Mouse (Mus musculus) mature B cell (primary cell): Measurements from ENCODE around the gene Rraga.

Experiments used
- in situ Hi-C: fragments of 300-500 bp; cut with MboI; formaldehyde crosslinking; loops from 2 replicates; pipeline ENCODE4 v1.14.3; 2019

Rraga gene

GRCm38 (mm10) chr4:86575283-86575983, at the start of gene Rraga:
Gene Rraga (plus strand): TSS chr4:86575668.
- in situ Hi-C loops, result no loop called here

GRCm38 (mm10) chr4:86527162-86528136, 48.0 kb upstream of the Rraga start:
- in situ Hi-C loops, result no loop called here

- in situ Hi-C loops, result no loop called here
Observed at GRCm38 (mm10) chr4:86529161-86529560, 46.3 kb upstream of the Rraga start.

- in situ Hi-C loops, result no loop called here
Observed at GRCm38 (mm10) chr4:86533406-86534090, 41.9 kb upstream of the Rraga start.

- in situ Hi-C loops, result no loop called here
Observed at GRCm38 (mm10) chr4:86534091-86534481, 41.4 kb upstream of the Rraga start.

GRCm38 (mm10) chr4:86537972-86538371, 37.5 kb upstream of the Rraga start:
- in situ Hi-C loops, result no loop called here

- in situ Hi-C loops, result no loop called here
Observed at GRCm38 (mm10) chr4:86538936-86539335, 36.5 kb upstream of the Rraga start.

- in situ Hi-C loops, result no loop called here
Observed at GRCm38 (mm10) chr4:86541573-86541972, 33.9 kb upstream of the Rraga start.

- in situ Hi-C loops, result no loop called here
Observed at GRCm38 (mm10) chr4:86543999-86544398, 31.5 kb upstream of the Rraga start.

GRCm38 (mm10) chr4:86545615-86546014, 29.9 kb upstream of the Rraga start:
- in situ Hi-C loops, result no loop called here

GRCm38 (mm10) chr4:86548332-86548731, 27.1 kb upstream of the Rraga start:
- in situ Hi-C loops, result no loop called here

GRCm38 (mm10) chr4:86555035-86555707, 20.3 kb upstream of the Rraga start:
- in situ Hi-C loops, result no loop called here

GRCm38 (mm10) chr4:86557371-86557770, 18.1 kb upstream of the Rraga start:
- in situ Hi-C loops, result no loop called here

GRCm38 (mm10) chr4:86558228-86558627, 17.2 kb upstream of the Rraga start, which contains the start of gene Saxo1:
Gene Saxo1 (minus strand): TSS chr4:86558328.
- in situ Hi-C loops, result no loop called here

- in situ Hi-C loops, result no loop called here
Observed at GRCm38 (mm10) chr4:86559006-86559405, 16.5 kb upstream of the Rraga start.

- in situ Hi-C loops, result no loop called here
Observed at GRCm38 (mm10) chr4:86561061-86561460, 14.4 kb upstream of the Rraga start.

- in situ Hi-C loops, result no loop called here
Observed at GRCm38 (mm10) chr4:86574939-86575282, 557 bp upstream of the Rraga start.

- in situ Hi-C loops, result no loop called here
Observed at GRCm38 (mm10) chr4:86576120-86576541, 663 bp downstream of the Rraga start.

GRCm38 (mm10) chr4:86576630-86577225, 1.3 kb downstream of the Rraga start:
- in situ Hi-C loops, result no loop called here

GRCm38 (mm10) chr4:86580056-86580455, 4.6 kb downstream of the Rraga start:
- in situ Hi-C loops, result no loop called here

GRCm38 (mm10) chr4:86580591-86580990, 5.1 kb downstream of the Rraga start:
- in situ Hi-C loops, result no loop called here
